Mouse (Mus musculus): Measurements from ENCODE around the gene Ptx4.
"Not testable (repeated sequence)": the region's sequence is repeated elsewhere in the genome, so short reads cannot be mapped to it uniquely, and the experiment has no call there.

Ptx4 gene

GRCm38 (mm10) chr17:25114908-25115645, 5.5 kb upstream of the Ptx4 start:
- DNase-seq (ENCODE audit: low read depth in 2 of 2, low spot score in 2 of 2): no peak

- peak; percentile 82 to 92 for DNase-seq (ENCODE audit: low read depth in 2 of 2, low spot score in 2 of 2)
These were observed 4.7 kb upstream of the Ptx4 start, which contains the start of gene Telo2 for GRCm38 (mm10) chr17:25115664-25116432. Gene Telo2 (minus strand): TSS chr17:25115967.

GRCm38 (mm10) chr17:25117263-25117662, 3.3 kb upstream of the Ptx4 start:
- DNase-seq (ENCODE audit: low read depth in 2 of 2, low spot score in 2 of 2): peak; percentile 25 to 55

- DNase-seq (ENCODE audit: low read depth in 2 of 2, low spot score in 2 of 2): peak; percentile 33 to 58
These were observed 3.4 kb downstream of the Ptx4 start for GRCm38 (mm10) chr17:25123979-25124378.

GRCm38 (mm10) chr17:25125442-25126060, 5.0 kb downstream of the Ptx4 start:
- not testable (repeated sequence) for DNase-seq (ENCODE audit: low read depth in 2 of 2, low spot score in 2 of 2)

- no peak for DNase-seq (ENCODE audit: low read depth in 2 of 2, low spot score in 2 of 2)
These were observed 6.5 kb downstream of the Ptx4 start for GRCm38 (mm10) chr17:25127079-25127478.

GRCm38 (mm10) chr17:25127681-25128080, 7.1 kb downstream of the Ptx4 start:
- DNase-seq (ENCODE audit: low read depth in 2 of 2, low spot score in 2 of 2): no peak

- DNase-seq (ENCODE audit: low read depth in 2 of 2, low spot score in 2 of 2): no peak
These were observed 9.5 kb downstream of the Ptx4 start for GRCm38 (mm10) chr17:25130060-25130459.

GRCm38 (mm10) chr17:25133275-25133698, 12.7 kb downstream of the Ptx4 start, which contains the start of gene Clcn7:
Gene Clcn7 (plus strand): TSS chr17:25133391.
- DNase-seq (ENCODE audit: low read depth in 2 of 2, low spot score in 2 of 2): peak; percentile 70 to 77

GRCm38 (mm10) chr17:25135622-25136021, 15.1 kb downstream of the Ptx4 start:
- no peak for DNase-seq (ENCODE audit: low read depth in 2 of 2, low spot score in 2 of 2)

GRCm38 (mm10) chr17:25138803-25139202, 18.2 kb downstream of the Ptx4 start:
- no peak for DNase-seq (ENCODE audit: low read depth in 2 of 2, low spot score in 2 of 2)

- DNase-seq (ENCODE audit: low read depth in 2 of 2, low spot score in 2 of 2): no peak
These were observed 19.4 kb downstream of the Ptx4 start for GRCm38 (mm10) chr17:25139960-25140359.

GRCm38 (mm10) chr17:25162161-25162560, 41.6 kb downstream of the Ptx4 start, which contains the start of gene Ccdc154:
Gene Ccdc154 (plus strand): TSS chr17:25162461.
- no peak for DNase-seq (ENCODE audit: low read depth in 2 of 2, low spot score in 2 of 2)

GRCm38 (mm10) chr17:25163387-25163786, 42.8 kb downstream of the Ptx4 start:
- DNase-seq (ENCODE audit: low read depth in 2 of 2, low spot score in 2 of 2): no peak

- no peak for DNase-seq (ENCODE audit: low read depth in 2 of 2, low spot score in 2 of 2)
These were observed 44.2 kb downstream of the Ptx4 start for GRCm38 (mm10) chr17:25164770-25165169.

GRCm38 (mm10) chr17:25165970-25166671, 45.6 kb downstream of the Ptx4 start:
- DNase-seq (ENCODE audit: low read depth in 2 of 2, low spot score in 2 of 2): no peak

- no peak for DNase-seq (ENCODE audit: low read depth in 2 of 2, low spot score in 2 of 2)
These were observed 49.1 kb downstream of the Ptx4 start for GRCm38 (mm10) chr17:25169706-25170105.

GRCm38 (mm10) chr17:25172558-25172957, 52.0 kb downstream of the Ptx4 start:
- DNase-seq (ENCODE audit: low read depth in 2 of 2, low spot score in 2 of 2): no peak

All from CD8-positive naive resting alpha-beta T cell, adult 2 months (primary cell).